Mouse (Mus musculus) testis, adult 2 months (tissue): Measurements from ENCODE around the gene Chrm5. TPM values are rescaled to one million over a fixed set of nuclear protein-coding genes. Genes with fewer than 3 reads are reported as not detected.
A peak's percentile ranks its signal among the peaks of the same experiment; 100 is the strongest.

Source experiments
- H3K27ac ChIP-seq: fragments of 200-500 bp; 2 replicates; pipeline ENCODE4 v1.5.1; 2012; ENCODE audit warnings: low read depth, low read length; ENCODE audit not compliant: control insufficient read depth, insufficient read depth
- H3K27me3 ChIP-seq: fragments of 200-500 bp; 2 replicates; pipeline ENCODE4 v1.6.1; 2012; ENCODE audit warnings: mild to moderate bottlenecking, low read length, moderate library complexity; ENCODE audit not compliant: control insufficient read depth, insufficient read depth
- H3K36me3 ChIP-seq: fragments of 200-500 bp; 2 replicates; pipeline ENCODE4 v1.6.1; 2012; ENCODE audit warnings: mild to moderate bottlenecking, low read length; ENCODE audit not compliant: control insufficient read depth, insufficient read depth
- H3K4me1 ChIP-seq: fragments of 200-500 bp; 2 replicates; pipeline ENCODE4 v1.6.1; 2012; ENCODE audit warnings: low read length; ENCODE audit not compliant: control insufficient read depth, insufficient read depth
- H3K4me3 ChIP-seq: fragments of 200-500 bp; 2 replicates; pipeline ENCODE4 v1.5.1; 2012; ENCODE audit warnings: low read depth, mild to moderate bottlenecking, low read length, moderate library complexity, mixed read lengths; ENCODE audit not compliant: control insufficient read depth
- CTCF ChIP-seq: fragments of 200-500 bp; IDR thresholded peaks from 2 replicates; pipeline ENCODE4 v1.5.1; 2012; ENCODE audit warnings: low read depth, mild to moderate bottlenecking, inconsistent platforms, low read length, moderate library complexity; ENCODE audit not compliant: control insufficient read depth, insufficient read depth, insufficient replicate concordance
- POLR2A ChIP-seq: fragments of 200-500 bp; IDR thresholded peaks from 2 replicates; pipeline ENCODE4 v1.6.1; 2012; ENCODE audit warnings: low read depth, mild to moderate bottlenecking, inconsistent platforms, low read length, moderate library complexity; ENCODE audit not compliant: control insufficient read depth
- polyA plus RNA-seq: library from polyadenylated mRNA; depleted of rRNA; stranded (reverse); fragments of >200 nt; gene quantifications from 2 replicates; pipeline ENCODE4 v1.2.3, GENCODE M21; 2012

Chrm5 gene
- polyA plus RNA-seq, 1 experiment, result not detected

DNA sequence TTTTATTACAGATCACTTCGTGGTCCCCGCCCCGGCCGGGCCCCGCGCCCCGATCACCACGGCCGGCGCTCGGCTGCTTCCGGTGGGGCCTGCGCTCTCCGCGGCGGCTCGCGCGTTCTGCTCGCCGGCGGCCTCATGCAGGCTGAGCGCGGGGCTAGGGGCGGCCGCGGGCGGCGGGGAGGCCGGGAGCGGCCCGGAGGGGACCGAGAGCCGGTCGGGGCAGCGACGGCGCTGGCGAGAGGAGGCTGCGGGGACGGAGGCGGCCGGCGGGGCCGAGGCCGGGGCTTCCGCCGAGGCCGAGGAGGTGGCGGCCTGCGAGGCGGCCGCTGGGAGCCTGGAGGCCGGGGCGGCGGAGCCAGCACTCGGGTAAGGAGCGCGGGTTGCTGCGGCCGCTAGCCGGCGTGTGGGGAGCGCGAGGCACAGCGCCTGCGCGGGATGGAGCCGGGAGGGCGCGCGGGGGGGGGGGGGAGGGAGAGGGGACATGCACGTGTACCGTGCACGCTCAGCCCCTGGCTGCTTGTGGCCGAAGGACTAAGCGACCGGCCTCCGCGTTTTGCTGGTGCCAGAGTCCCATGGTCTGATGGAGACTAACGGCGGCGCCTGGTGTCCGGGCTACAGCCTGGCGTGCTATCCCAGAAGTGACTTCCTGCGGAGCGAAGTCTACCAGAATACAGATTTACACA, 12.4 kb upstream of the Chrm5 start, which contains the start of gene Aven:
Aven (plus strand) TSS at position 109 of the 683 bp plus-strand sequence.
- Histone ChIP-seq H3K27me3 (no peaks in the 10 kb centered on the region), H3K4me1 (no peaks in the 10 kb centered on the region; the same call in none of the 2 replicates), H3K4me3 (peak within 1 kb of the TSS; percentile 92), H3K36me3 (no peaks in the 10 kb centered on the region), H3K27ac (peak within 1 kb of the TSS; percentile 91)
- TF ChIP-seq POLR2A (peak; percentile 83), CTCF (no peak)

DNA sequence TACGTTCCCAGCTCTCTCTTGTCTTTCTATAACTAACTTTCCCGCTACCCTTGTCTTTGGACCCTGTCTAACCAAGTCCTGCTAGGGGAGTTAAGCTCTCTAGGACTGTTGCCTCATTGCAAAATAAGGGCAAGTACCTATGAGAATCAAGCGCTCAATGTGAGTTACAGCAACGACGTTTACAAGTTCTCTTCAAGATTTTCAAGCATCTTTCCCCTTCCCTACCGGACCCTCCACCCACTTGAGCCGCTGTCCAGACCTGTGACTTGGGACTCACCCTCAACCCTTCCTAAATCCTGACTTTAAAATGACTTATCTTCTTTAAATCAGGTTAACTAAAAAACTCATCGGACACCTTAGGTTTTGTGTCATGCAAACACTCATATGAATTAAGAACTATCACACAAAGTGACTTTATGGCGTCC, 11.9 kb upstream of the Chrm5 start:
- TF ChIP-seq POLR2A (no peak), CTCF (no peak)
- H3K4me1 ChIP-seq, result no peaks in the 10 kb centered on the region; the same call in none of the 2 replicates
- no peaks in the 10 kb centered on the region for H3K36me3 ChIP-seq
- no peaks in the 10 kb centered on the region for H3K27me3 ChIP-seq
- H3K4me3 ChIP-seq, result peak overlapping the region; percentile 92
- H3K27ac ChIP-seq, result peak overlapping the region; percentile 91

DNA sequence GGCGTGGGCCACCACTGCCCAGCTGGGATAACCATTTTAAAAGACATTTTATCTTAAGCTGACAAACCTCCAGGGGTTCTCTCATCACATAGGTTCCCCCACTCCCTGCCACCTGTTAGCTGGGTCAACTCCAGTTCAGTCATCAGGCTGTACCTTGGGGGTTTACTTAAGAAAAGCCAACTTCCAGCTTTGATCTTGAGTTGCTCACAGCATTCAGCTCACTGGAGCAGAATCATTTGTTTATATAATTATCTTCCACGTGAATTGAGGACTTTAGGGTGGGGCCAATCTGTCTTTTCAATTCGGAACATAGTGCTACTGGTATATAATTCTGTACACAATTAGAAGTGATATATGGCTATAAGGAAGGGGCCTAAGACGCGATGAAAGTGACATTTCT, 11.1 kb upstream of the Chrm5 start:
- no peaks in the 10 kb centered on the region for H3K36me3 ChIP-seq
- no peaks in the 10 kb centered on the region for H3K27me3 ChIP-seq
- no peaks in the 10 kb centered on the region; the same call in none of the 2 replicates for H3K4me1 ChIP-seq
- TF ChIP-seq POLR2A, result no peak
- no peak for TF ChIP-seq CTCF
- no peak overlapping the region for H3K27ac ChIP-seq
- no peak overlapping the region for H3K4me3 ChIP-seq

GRCm38 (mm10) chr2:112490483-112491196, 10.1 kb upstream of the Chrm5 start:
- TF ChIP-seq CTCF, result no peak
- TF ChIP-seq POLR2A, result no peak
- H3K27ac ChIP-seq, result no peak overlapping the region

DNA sequence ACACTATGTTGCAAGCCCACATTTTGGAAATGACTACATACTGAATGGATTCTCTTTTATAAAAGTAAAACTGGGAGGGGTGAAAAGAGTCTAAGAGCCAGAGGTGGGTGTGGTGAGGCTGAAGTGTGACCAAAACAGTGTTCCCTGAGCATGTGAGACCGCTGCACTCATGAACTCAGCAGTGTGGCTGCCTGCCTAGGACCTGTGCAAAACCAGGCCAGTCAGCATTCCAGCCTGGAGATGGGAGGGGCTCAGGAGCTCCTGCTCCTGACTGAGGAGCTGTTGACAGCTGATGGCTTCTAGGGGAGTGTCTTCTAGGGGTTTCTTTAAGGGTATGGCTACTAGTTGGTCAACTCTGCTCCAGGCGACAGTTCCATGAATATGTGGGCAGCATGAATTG, 4.3 kb upstream of the Chrm5 start:
- Histone ChIP-seq H3K4me1 (peaks cover 5% of the 10 kb centered on the region; the same call in 1 of the 2 replicates), H3K4me3 (no peak overlapping the region), H3K27me3 (no peaks in the 10 kb centered on the region), H3K27ac (no peak overlapping the region), H3K36me3 (no peaks in the 10 kb centered on the region)
- no peak for TF ChIP-seq CTCF

More at GRCm38 (mm10) chr2:112490483-112491196, 10.1 kb upstream of the Chrm5 start:
- Histone ChIP-seq H3K36me3 (no peaks in the 10 kb centered on the region), H3K27me3 (no peaks in the 10 kb centered on the region), H3K4me3 (no peak overlapping the region), H3K4me1 (no peaks in the 10 kb centered on the region; the same call in none of the 2 replicates)

DNA sequence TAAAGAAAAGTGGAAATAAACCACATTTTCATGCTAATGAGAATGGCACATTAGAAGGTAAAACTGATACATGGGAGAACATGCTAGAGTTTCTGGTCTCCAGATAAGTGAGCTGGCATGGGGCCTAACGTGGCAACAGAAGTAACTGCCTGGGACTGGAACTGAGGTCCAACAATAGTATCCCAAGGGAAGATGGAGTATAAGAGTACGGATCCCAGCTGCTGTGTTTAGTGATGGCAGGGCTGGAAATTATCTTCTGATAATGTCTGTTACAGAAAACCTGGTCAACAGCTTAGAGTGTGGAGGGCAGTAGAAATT, 2.7 kb upstream of the Chrm5 start:
- H3K4me1 ChIP-seq, result peaks cover 6% of the 10 kb centered on the region; the same call in 1 of the 2 replicates
- H3K27me3 ChIP-seq, result no peaks in the 10 kb centered on the region
- H3K36me3 ChIP-seq, result no peaks in the 10 kb centered on the region
- TF ChIP-seq POLR2A, result no peak
- TF ChIP-seq CTCF, result no peak
- H3K4me3 ChIP-seq, result no peak overlapping the region
- H3K27ac ChIP-seq, result no peak overlapping the region

DNA sequence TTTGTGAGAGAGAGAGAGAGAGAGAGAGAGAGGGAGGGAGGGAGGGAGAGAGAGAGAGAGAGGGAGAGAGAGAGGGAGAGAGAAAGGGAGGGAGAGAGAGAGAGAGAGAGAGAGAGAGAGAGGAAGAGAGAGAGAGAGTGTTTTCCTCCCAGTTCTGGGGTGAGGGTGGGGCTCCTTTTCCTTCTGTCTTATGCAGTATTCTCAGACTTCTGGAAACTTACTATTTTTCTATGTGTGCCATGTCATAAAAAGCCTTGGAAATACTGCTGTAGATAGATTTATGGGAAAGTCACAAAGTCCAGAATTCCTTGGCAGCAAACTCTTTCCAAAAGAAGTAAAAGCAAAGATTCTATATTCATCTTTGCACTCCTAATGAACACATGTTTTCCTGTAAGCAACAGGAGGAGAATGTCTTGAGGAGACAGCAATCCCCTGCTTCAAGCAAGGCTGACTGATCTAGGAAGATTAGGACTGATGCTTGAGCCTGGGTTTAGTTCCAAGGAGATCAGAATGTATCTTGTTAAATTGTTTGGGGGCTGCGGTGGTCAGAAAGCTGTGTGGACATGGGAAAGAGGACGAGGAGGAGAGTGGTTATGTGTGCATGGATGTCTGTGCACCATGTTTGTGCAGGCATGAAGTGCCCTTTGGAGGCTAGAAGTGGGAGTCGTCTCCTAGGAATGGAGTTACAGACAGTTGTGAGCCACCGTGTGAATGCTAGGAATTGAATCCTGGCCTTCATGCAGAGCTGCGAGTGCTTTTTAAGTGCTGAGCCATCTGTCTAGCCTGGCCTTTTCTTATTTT, 2.2 kb upstream of the Chrm5 start:
- Histone ChIP-seq H3K4me1 (peaks cover 6% of the 10 kb centered on the region; the same call in 1 of the 2 replicates), H3K36me3 (no peaks in the 10 kb centered on the region), H3K27me3 (no peaks in the 10 kb centered on the region), H3K4me3 (no peak overlapping the region), H3K27ac (no peak overlapping the region)
- TF ChIP-seq CTCF, result no peak
- no peak for TF ChIP-seq POLR2A
